Mouse (Mus musculus): ENCODE data around the gene Emcn. TPM values are rescaled to one million over a fixed set of nuclear protein-coding genes. Genes with fewer than 3 reads are reported as not detected.

Gene Emcn
- total RNA-seq, 2 experiments from 2014 or later = 75.9 to 78.0 TPM

DNA sequence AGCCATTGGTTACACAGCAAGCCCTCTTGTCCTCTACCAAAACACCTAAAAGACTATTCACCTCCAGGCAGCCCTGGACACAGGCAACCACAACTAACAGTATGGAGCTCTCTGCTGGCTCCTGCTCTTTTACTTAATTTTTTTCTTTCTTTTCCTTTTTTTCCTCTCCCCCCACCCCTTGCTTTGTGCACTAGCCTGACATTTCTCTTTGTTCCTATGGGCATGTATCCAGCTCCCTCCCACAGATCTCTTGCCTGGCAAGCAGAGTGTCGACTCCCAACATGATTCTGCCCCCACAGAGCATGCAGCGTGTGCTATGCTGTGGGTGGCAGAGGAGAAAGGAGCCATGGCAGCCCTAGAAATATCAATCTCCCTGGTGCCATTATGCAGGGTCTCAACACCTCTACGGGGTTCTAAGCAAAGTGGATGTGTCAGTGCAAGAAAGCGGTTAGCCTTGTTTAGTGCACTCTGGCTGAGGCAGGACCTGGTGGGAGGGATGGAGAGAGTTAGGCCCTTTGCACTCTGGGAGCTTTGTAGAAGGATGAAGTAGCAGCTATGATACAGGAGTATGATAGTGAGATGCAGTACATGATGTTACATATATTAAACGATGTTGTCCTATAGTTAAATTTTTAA is 74.7 kb downstream of the Emcn start:
- DNase-seq = peak; percentile 4

DNA sequence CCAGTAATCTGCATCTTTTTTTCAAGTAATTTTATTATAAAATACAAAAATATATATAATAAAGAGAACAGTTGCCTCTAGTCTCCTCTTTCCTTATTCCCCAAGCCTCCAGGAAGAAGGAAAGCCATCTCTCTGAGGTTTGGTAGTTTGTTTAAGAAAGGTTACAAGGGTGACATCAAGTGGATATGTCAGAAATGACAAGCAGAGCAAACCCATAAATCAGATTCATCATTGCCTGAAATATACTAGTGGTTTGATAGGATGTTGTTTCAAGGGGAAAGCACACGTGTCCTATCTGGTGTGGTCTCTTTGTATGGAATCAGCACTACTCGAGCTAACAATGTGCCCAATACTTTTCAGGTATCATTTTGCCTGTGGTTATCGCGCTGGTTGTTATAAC is 77.8 kb downstream of the Emcn start:
- DNase-seq = no peak

DNA sequence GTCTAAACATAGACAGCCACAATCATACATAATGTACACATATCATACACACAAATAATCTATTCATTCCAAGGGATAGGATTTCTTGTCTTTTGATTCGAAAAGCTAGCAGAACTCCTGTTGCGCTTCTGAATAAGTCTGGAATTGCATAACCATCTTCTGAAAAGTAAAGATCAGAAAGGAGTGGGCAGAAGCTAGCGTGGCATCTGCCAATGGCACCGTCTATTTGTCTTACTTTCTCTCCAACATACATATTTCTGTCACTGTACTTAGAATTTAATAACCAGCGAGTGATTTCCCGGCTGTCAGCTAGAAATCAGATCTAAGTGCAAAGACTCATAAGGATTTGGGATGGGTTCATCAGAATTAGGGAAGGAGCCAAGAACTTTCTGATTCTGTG is 88.6 kb downstream of the Emcn start:
- DNase-seq = no peak

DNA sequence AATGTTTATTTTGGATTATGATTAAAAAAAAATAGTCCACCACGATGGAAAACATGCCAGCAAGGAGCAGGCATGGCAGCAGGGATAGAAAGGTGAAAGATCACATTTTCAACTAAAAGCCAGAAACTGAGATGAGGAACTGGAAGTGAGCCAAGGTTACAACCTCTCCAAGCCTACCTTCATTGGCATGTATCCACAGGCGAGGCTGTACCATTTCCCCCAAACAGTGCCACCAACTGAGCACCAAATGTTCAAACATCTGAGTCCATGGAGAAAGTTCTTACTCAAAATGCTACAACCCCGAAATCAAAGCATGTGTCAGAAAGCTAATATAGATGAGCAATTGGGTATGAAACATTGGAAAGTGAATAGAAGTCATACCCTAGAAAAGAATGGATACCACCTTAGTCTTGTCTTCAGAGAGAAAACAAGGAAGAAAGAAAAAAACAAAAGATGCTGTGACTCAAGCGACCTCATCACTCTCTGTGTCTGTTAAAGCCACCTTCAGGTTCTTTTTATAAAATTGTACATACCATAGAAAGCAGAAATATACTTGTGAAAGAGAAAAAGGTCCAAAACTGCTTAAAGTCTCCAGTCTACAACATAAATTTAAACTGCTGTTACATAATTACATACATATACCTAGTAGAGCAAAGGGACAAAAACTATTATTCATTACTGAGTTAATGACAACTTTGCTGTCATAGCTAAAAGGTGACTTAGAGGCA is 124.2 kb downstream of the Emcn start:
- DNase-seq = no peak

DNA sequence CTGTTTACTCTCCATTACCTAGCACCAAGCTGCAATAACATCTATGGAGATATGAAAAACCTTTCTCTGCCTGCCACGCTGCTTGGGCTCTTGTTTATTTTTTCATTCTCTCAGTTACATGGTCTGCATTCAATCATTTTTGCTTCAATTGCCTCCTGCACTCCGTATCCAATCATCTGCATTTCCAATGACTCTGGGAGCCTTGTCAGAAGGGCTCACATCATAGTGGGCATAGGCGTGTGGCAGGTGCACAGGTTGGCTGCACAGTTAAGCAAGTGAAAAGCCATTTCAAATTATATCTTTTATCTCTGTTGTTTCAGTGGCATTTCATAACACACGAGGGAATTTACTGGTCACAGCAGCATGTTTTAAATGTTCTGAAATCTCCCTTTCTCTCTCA is 125.1 kb downstream of the Emcn start:
- no peak for DNase-seq

DNA sequence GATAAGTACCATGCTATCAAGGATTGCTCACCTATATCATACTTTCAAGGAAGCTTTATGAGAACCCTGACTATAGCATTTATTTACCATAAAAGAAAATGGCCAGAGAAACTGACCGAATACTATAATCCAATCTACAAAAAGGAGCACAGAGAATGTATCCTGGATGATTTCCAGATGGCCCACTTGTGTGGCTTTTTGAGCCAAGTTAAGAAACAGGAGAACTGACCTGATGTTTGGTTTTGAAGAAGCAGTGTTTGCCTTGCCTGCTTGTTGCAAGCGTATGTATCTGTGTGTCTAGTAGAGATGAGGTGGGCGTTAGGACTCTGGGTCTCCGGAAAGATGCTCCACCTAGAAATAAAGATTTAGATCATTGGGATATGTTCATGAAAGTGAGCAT is 125.9 kb downstream of the Emcn start:
- no peak for DNase-seq

DNA sequence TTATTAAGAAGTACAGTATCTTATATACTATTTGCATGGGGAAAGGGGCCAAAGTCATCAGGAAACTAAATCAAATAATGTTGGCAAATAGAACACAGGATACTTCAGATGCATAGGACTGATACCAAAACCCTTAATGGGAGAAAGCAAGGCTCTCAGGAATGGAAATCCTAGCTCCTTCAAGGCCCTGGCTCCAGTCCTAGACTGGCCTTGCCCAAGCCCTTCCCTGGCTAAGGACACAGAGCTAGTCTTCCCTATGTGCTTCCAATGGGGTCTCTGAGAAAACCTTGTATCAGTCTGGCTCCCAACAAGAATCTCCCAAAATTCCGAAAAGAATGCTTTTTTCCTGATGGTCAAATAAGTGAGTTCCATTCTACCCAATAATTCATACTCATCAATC is 126.5 kb downstream of the Emcn start:
- DNase-seq = no peak

DNA sequence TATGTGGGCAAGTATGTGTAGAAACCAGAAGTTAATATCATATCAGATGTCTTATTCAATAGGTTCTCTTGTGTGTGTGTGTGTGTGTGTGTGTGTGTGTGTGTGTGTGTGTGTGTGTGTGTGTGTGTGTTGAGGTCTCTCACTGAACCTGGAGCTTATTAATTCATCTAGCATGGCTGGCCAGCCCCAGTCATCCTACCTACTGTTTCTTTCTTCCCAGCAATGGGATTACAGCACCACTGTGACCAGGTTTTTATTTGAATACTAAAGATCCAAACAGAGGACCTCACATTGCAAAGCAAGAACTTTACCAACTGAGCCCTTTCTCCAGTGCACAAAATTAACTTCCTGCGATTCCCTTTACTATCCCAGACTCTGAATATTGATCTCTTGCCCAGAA is 131.3 kb downstream of the Emcn start:
- DNase-seq = no peak

DNA sequence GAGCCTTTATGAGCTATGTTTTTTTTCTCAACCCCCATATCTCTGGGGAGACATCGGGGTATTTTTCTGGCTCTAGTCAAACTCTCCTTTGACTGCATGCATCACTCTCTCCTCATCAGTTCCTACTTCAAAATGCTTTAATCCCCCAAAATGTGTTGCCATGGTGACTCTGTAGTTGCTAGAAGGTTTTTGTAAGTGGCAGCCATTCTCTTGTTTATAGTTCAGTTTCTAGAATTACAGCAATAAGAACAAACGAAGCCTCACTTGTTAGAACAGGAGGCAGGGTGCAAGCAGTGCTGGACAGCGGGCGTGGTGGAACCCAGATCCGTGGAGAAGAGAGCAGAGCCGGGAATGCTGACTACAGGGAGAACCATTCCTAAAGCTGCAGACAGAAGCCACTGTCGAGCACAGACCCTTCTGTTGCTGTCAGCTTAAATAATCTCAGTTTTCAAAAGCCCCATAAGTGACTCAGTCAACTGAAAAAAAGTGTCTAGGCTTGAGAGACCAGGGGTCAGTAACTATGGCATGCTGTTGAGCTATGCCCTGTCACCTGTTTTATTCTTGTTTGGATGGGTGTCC is 139.0 kb downstream of the Emcn start:
- no peak for DNase-seq

DNA sequence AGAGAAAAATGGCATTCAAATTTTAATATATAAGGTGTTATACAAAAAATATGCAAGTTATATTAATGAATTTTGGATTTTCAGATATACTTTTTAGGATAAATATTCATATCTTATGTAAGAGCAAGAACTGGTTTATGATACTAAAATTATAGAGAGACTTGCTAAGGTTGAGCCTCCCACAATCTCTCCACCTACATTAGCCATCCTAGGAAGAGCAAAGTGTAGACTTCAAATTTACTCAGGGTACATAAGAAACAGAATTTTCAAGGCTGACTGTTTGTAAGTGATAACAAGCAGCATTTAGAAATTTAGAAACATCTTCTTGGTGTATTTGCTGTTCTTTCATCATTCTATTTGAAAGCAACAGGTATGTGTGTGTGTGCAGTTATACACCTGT is 140.3 kb downstream of the Emcn start:
- DNase-seq = no peak

Measured in adrenal gland, postnatal 10 days (tissue).